Mouse (Mus musculus): ENCODE data around the gene Kbtbd6.
A peak's percentile ranks its signal among the peaks of the same experiment; 100 is the strongest.

DNA sequence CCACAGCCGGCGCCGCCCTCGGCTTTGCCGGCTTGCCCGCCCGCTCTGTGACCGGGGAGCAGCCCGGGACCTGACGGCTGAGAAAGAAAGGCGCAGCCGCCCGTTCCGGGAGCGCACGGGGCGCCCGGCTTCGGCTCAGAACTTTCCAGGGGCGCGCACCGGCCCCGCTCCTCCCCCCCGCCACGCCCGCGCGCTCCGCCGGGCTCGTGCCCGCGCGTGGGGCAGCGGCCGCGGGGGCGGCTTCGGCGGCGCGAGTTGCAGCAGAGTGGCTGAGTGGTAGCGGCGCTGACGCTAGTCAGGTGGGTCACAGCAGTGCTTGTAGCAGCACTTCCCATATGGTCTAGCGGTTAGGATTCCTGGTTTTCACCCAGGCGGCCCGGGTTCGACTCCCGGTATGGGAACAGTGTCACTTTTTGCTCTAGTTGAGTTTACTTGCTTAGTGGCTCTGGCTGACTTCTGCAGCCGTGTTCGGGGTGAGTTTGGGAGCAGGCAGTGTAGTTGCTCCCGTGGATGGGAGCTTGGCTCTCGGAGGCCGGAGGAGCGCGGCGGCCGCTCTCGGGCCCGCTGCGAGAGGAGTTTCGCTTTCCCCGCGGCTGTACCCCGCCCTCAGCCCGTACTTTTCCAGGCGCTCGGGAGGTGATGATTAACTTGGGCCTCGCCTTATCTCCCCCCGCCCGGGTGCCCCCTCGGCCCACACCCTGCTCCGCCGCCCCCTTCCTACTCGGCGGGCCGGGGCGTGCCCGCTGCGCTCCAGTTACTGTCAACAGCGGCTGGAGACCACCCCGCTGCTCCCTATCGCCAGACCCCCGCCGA is 29.9 kb downstream of the Kbtbd6 start, which contains the start of gene Wbp4:
- no peak for TF ChIP-seq CTCF (IDR thresholded peaks at IDR 0.05; ENCODE audit: control insufficient read depth, insufficient read depth, insufficient replicate concordance, low read depth, low read length)
- TF ChIP-seq POLR2A (IDR thresholded peaks at IDR 0.05; ENCODE audit: control insufficient read depth, low read depth, low read length), result peak; percentile 20
